Mouse (Mus musculus) heart, postnatal 10 days (tissue): ENCODE results near the gene Pik3r5. TPM values are rescaled to one million over a fixed set of nuclear protein-coding genes. Genes with fewer than 3 reads are reported as not detected.

Experiments
- total RNA-seq, 2 experiments: library from RNA; stranded (reverse); gene quantifications; 2 replicates each; pipeline ENCODE4 v1.2.3; 2021

Pik3r5 gene
- total RNA-seq, 2 experiments from 2014 or later: 0.72 to 1.3 TPM

Other genes with a start within 250 kb of the Pik3r5 start
- gene Ntn1, start 31.3 kb upstream of the Pik3r5 start, total RNA-seq: 10 to 100 TPM; 72.8 to 80.5 TPM
- gene Pik3r6, start 70.9 kb downstream of the Pik3r5 start, total RNA-seq: 1 to 10 TPM; 7.4 to 9.6 TPM
- gene Mfsd6l, start 124.1 kb downstream of the Pik3r5 start, total RNA-seq: under 1 TPM; 0.27 to 0.31 TPM
- gene Ccdc42, start 154.9 kb downstream of the Pik3r5 start, total RNA-seq: under 1 TPM; 0.24 to 0.47 TPM